Mouse (Mus musculus) ES-E14 (cell line): Measurements from ENCODE around the gene Wdfy1.

Experiments used
- CHD2 ChIP-seq: IDR thresholded peaks from 2 replicates; pipeline ENCODE4 v1.6.1; 2014; ENCODE audit warnings: mild to moderate bottlenecking, low read depth, low read length, inconsistent platforms
- MAFK ChIP-seq: IDR thresholded peaks from 2 replicates; pipeline ENCODE4 v1.6.1; 2014; ENCODE audit warnings: mild to moderate bottlenecking, low read depth, low read length, inconsistent platforms; ENCODE audit not compliant: insufficient read depth
- ZC3H11A ChIP-seq: IDR thresholded peaks from 2 replicates; pipeline ENCODE4 v1.6.1; 2012; ENCODE audit warnings: low read depth, mild to moderate bottlenecking, inconsistent platforms, low read length, borderline replicate concordance
- ZNF384 ChIP-seq: IDR thresholded peaks from 2 replicates; pipeline ENCODE4 v1.6.1; 2012; ENCODE audit warnings: low read depth, low read length, inconsistent platforms

- no peak for TF ChIP-seq CHD2
- no peak for TF ChIP-seq ZNF384
- no peak for TF ChIP-seq MAFK
- TF ChIP-seq ZC3H11A: no peak
These were observed 23.8 kb downstream of the Wdfy1 start for GRCm38 (mm10) chr1:79752015-79752695.
